Mouse (Mus musculus): Measurements from ENCODE around the gene Tub. TPM values are rescaled to one million over a fixed set of nuclear protein-coding genes. Genes with fewer than 3 reads are reported as not detected.

The Tub gene
- polyA plus RNA-seq, 1 experiment from 2014 or later: 15.1 TPM

DNA sequence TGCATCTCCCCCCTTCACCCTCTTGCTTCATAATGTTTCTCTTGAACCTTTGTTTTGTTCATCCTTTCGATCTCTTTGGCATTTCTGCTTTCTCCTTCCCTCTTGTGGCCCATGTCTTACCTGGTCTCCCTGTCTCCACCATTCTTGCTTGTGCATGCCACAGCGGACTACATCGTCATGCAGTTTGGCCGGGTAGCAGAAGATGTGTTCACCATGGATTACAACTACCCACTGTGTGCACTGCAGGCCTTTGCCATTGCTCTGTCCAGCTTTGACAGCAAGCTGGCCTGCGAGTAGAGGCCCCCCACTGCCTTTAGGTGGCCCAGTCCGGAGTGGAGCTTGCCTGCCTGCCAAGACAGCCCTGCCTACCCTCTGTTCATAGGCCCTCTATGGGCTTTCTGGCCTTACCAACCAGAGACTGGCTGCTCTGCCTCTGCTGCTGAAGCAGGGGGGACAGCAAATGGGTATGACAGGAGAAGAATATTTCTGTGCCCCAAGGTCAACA, 79.9 kb downstream of the Tub start:
- Histone ChIP-seq H3K27ac (ENCODE audit: low read depth, low read length) (no peak overlapping the region), H3K9ac (ENCODE audit: low read length) (no peak overlapping the region), H3K4me3 (ENCODE audit: low read depth, low read length) (no peak overlapping the region), H3K4me1 (replicated peaks; ENCODE audit: control insufficient read depth, insufficient read depth, low read length) (no peaks in the 10 kb centered on the region), H3K4me2 (ENCODE audit: low read depth, low read length, severe bottlenecking) (no peak overlapping the region), H3K9me3 (ENCODE audit: control insufficient read depth, low read length) (no peaks in the 10 kb centered on the region), H3K27me3 (ENCODE audit: control insufficient read depth, insufficient read depth, low read length) (no peaks in the 10 kb centered on the region), H3K36me3 (ENCODE audit: control insufficient read depth, insufficient read depth, low read length) (no peaks in the 10 kb centered on the region)
- 90% methylated on average over 6 of the region's 6 CpGs for WGBS
- ATAC-seq (replicated peaks; ENCODE audit: low FRiP score) (no peak), DNase-seq (ENCODE audit: low spot score) (no peak)

DNA sequence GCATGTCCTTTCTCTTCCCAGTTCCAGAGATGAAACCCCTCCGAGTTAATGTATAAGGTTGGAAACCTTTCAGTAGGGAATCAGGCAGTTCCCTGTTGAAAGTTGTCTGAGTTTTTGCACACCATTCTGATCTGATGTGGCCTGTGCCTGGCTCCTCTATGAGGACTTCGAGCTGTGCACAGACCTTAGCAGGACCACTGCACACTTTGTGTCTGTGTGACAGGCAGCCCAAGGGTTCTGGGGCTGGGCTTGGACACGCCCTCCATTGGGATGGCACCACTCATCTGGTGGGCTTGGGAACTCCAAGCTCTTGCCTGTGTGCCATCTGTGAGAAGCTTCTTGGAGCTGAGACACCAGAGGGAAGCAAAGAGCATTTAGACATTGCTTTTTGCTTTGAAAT, 81.2 kb downstream of the Tub start:
- ATAC-seq (replicated peaks; ENCODE audit: low FRiP score): no peak
- Histone ChIP-seq H3K9me3 (ENCODE audit: control insufficient read depth, low read length) (no peaks in the 10 kb centered on the region), H3K36me3 (ENCODE audit: control insufficient read depth, insufficient read depth, low read length) (no peaks in the 10 kb centered on the region; the same call in 1 of the 2 replicates), H3K27me3 (ENCODE audit: control insufficient read depth, insufficient read depth, low read length) (no peaks in the 10 kb centered on the region), H3K4me2 (ENCODE audit: low read depth, low read length, severe bottlenecking) (no peak overlapping the region), H3K27ac (ENCODE audit: low read depth, low read length) (no peak overlapping the region), H3K4me1 (replicated peaks; ENCODE audit: control insufficient read depth, insufficient read depth, low read length) (no peaks in the 10 kb centered on the region), H3K9ac (ENCODE audit: low read length) (no peak overlapping the region), H3K4me3 (ENCODE audit: low read depth, low read length) (no peak overlapping the region)
- DNase-seq (ENCODE audit: low spot score): no peak
- 84% methylated on average over 3 of the region's 3 CpGs for WGBS

DNA sequence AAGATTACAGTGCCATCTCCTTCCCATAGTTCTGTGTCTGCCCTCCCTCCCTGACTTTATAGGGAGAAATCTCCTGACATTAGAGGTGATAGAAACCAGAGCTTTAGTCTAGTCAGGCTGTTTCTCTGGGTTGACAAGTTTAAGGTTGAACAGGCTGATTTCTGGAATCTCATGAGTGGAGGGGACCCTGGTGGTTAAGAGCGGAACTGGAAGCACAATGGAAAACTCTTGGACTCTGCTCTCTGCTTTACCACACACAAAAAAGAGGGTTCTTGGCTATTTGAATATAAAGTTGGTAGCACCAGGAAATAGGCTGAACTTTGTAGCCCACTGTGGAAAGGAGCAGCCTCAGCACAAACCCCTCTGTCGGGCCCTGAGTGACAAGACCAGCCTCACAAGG, 81.9 kb downstream of the Tub start:
- H3K27ac ChIP-seq (ENCODE audit: low read depth, low read length): no peak overlapping the region
- no peaks in the 10 kb centered on the region for H3K9me3 ChIP-seq (ENCODE audit: control insufficient read depth, low read length)
- no peak for ATAC-seq (replicated peaks; ENCODE audit: low FRiP score)
- 89% methylated on average over 2 of the region's 2 CpGs for WGBS
- no peak for DNase-seq (ENCODE audit: low spot score)
- H3K27me3 ChIP-seq (ENCODE audit: control insufficient read depth, insufficient read depth, low read length): no peaks in the 10 kb centered on the region
- no peak overlapping the region for H3K4me3 ChIP-seq (ENCODE audit: low read depth, low read length)
- H3K9ac ChIP-seq (ENCODE audit: low read length): no peak overlapping the region
- no peaks in the 10 kb centered on the region for H3K4me1 ChIP-seq (replicated peaks; ENCODE audit: control insufficient read depth, insufficient read depth, low read length)
- H3K36me3 ChIP-seq (ENCODE audit: control insufficient read depth, insufficient read depth, low read length): no peaks in the 10 kb centered on the region; the same call in 1 of the 2 replicates
- no peak overlapping the region for H3K4me2 ChIP-seq (ENCODE audit: low read depth, low read length, severe bottlenecking)

DNA sequence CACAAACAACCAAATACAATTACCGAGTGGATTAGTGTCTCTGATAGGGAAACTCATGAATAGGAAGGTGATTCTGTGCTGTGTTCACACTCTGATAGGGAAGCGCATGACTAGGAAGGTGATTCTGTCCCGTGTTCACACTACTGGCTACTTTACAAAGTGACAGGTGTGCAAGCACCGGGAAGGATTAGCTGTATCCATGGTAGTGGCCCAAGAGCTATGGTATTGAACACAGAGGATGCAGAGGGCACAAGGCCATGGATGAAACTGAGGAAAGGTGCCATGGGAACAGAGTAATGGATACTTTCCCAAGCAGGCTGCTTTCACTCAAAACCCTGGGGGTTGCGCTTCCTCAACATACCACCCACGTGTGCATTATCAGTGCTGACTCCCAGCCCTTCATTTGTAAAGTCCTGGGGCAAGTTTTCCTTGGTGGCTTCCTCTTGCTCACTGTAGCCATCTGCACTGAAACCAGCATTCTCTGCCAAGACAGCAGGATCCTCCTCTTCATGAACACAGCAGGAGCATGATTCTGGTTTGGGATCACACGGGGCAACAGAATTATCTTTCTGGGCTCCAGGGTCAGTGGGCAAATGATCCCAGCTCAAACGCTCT, 88.1 kb downstream of the Tub start:
- Histone ChIP-seq H3K36me3 (ENCODE audit: control insufficient read depth, insufficient read depth, low read length) (no peaks in the 10 kb centered on the region; the same call in 1 of the 2 replicates), H3K4me2 (ENCODE audit: low read depth, low read length, severe bottlenecking) (no peak overlapping the region), H3K27ac (ENCODE audit: low read depth, low read length) (no peak overlapping the region), H3K4me3 (ENCODE audit: low read depth, low read length) (no peak overlapping the region), H3K27me3 (ENCODE audit: control insufficient read depth, insufficient read depth, low read length) (no peaks in the 10 kb centered on the region), H3K4me1 (replicated peaks; ENCODE audit: control insufficient read depth, insufficient read depth, low read length) (no peaks in the 10 kb centered on the region), H3K9ac (ENCODE audit: low read length) (no peak overlapping the region), H3K9me3 (ENCODE audit: control insufficient read depth, low read length) (no peaks in the 10 kb centered on the region)
- WGBS: 85% methylated on average over 8 of the region's 8 CpGs
- ATAC-seq (replicated peaks; ENCODE audit: low FRiP score) (no peak), DNase-seq (ENCODE audit: low spot score) (no peak)

DNA sequence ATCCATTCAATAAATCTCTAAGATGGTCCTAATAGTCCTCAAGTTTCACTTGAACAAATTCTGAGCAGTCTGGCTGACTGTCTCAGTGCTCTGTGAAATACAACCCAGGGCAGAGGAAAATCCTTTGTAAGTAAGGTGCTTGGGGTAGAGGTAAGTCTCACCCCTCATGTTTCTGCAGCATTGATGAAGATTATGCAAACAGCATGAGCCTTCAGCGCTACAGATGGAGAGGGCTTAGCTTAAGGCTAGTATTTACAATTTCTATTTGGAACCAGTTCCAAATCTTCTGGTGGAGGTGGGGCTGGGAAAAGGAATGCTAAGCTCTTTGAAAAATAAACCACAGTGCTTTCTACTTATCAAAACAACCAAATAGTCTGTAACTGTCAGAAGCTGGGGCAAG, 88.8 kb downstream of the Tub start:
- no peak overlapping the region for H3K9ac ChIP-seq (ENCODE audit: low read length)
- H3K36me3 ChIP-seq (ENCODE audit: control insufficient read depth, insufficient read depth, low read length): no peaks in the 10 kb centered on the region; the same call in 1 of the 2 replicates
- no peak overlapping the region for H3K4me3 ChIP-seq (ENCODE audit: low read depth, low read length)
- H3K9me3 ChIP-seq (ENCODE audit: control insufficient read depth, low read length): no peaks in the 10 kb centered on the region
- no peak for ATAC-seq (replicated peaks; ENCODE audit: low FRiP score)
- no peaks in the 10 kb centered on the region for H3K27me3 ChIP-seq (ENCODE audit: control insufficient read depth, insufficient read depth, low read length)
- H3K4me1 ChIP-seq (replicated peaks; ENCODE audit: control insufficient read depth, insufficient read depth, low read length): no peaks in the 10 kb centered on the region
- no peak overlapping the region for H3K27ac ChIP-seq (ENCODE audit: low read depth, low read length)
- 37% methylated on average over 1 of the region's 1 CpGs for WGBS
- H3K4me2 ChIP-seq (ENCODE audit: low read depth, low read length, severe bottlenecking): no peak overlapping the region
- DNase-seq (ENCODE audit: low spot score): no peak

DNA sequence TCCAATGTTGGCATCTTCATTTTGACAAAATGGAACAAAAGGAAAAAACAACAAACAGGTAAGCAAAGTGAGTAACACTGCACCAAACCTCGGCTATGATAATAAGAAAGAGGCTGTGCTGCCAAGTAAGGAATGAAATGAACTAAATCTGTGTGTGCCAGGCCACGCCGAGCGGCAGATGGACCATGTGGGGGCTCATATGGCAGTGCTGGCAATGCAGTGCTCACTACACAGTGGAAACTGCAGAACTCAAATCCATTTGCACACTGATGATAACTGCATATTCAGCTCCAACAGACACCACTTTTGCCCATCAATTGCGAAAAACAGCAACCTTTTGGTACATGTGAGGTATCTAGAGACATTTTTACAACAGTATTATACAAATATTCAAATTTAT, 89.3 kb downstream of the Tub start:
- ATAC-seq (replicated peaks; ENCODE audit: low FRiP score): no peak

DNA sequence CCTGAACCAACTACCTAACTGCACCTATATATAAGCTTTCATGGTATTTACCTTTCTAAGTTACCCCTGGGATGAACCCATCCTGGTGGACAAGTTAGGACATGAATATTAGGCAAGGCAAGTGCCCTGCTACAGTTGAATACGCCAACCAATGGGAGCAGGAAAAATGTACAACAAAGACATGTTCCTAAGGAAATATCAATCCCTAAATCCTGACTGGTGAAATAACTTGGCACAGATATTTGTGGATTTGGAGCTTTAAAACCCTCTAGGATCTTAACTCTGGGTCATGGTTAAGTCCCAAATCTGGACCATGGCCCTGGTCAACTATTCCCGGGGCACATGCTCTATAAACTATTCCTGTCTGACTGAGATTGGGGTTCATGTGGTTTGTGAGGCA, 95.7 kb downstream of the Tub start:
- H3K4me1 ChIP-seq (replicated peaks; ENCODE audit: control insufficient read depth, insufficient read depth, low read length): no peaks in the 10 kb centered on the region
- no peaks in the 10 kb centered on the region for H3K27me3 ChIP-seq (ENCODE audit: control insufficient read depth, insufficient read depth, low read length)
- no peak for ATAC-seq (replicated peaks; ENCODE audit: low FRiP score)
- no peak overlapping the region for H3K27ac ChIP-seq (ENCODE audit: low read depth, low read length)
- H3K36me3 ChIP-seq (ENCODE audit: control insufficient read depth, insufficient read depth, low read length): no peaks in the 10 kb centered on the region
- DNase-seq (ENCODE audit: low spot score): no peak
- H3K4me3 ChIP-seq (ENCODE audit: low read depth, low read length): no peak overlapping the region
- H3K9me3 ChIP-seq (ENCODE audit: control insufficient read depth, low read length): no peaks in the 10 kb centered on the region
- 98% methylated on average over 2 of the region's 2 CpGs for WGBS
- no peak overlapping the region for H3K4me2 ChIP-seq (ENCODE audit: low read depth, low read length, severe bottlenecking)
- no peak overlapping the region for H3K9ac ChIP-seq (ENCODE audit: low read length)

More for the DNA sequence above, 89.3 kb downstream of the Tub start:
- Histone ChIP-seq H3K4me2 (ENCODE audit: low read depth, low read length, severe bottlenecking) (no peak overlapping the region), H3K9ac (ENCODE audit: low read length) (no peak overlapping the region), H3K36me3 (ENCODE audit: control insufficient read depth, insufficient read depth, low read length) (no peaks in the 10 kb centered on the region; the same call in 1 of the 2 replicates), H3K27me3 (ENCODE audit: control insufficient read depth, insufficient read depth, low read length) (no peaks in the 10 kb centered on the region), H3K9me3 (ENCODE audit: control insufficient read depth, low read length) (no peaks in the 10 kb centered on the region), H3K4me3 (ENCODE audit: low read depth, low read length) (no peak overlapping the region), H3K4me1 (replicated peaks; ENCODE audit: control insufficient read depth, insufficient read depth, low read length) (no peaks in the 10 kb centered on the region), H3K27ac (ENCODE audit: low read depth, low read length) (no peak overlapping the region)
- 91% methylated on average over 5 of the region's 5 CpGs for WGBS
- no peak for DNase-seq (ENCODE audit: low spot score)

DNA sequence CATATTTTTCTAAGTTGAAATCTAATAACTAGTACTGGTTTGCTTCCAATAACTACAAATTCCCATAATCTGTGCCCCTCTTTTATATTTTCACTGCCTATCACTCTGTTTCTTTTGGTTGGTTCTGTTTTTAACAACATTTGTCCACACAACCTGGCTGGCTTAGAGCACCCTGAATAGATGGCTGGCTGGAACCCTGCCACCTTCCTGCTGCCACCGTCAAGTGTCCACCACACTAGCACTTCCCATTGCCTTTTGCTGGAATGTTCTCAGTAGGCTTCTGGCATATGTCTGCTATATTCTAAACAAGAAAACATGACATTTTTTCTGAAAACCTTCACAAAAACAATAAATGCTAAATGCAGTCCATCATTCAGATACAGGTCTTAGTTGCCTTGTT, 100.7 kb downstream of the Tub start:
- Histone ChIP-seq H3K4me2 (ENCODE audit: low read depth, low read length, severe bottlenecking) (no peak overlapping the region), H3K36me3 (ENCODE audit: control insufficient read depth, insufficient read depth, low read length) (no peaks in the 10 kb centered on the region), H3K27me3 (ENCODE audit: control insufficient read depth, insufficient read depth, low read length) (no peaks in the 10 kb centered on the region), H3K9me3 (ENCODE audit: control insufficient read depth, low read length) (no peaks in the 10 kb centered on the region), H3K27ac (ENCODE audit: low read depth, low read length) (no peak overlapping the region), H3K4me3 (ENCODE audit: low read depth, low read length) (no peak overlapping the region), H3K4me1 (replicated peaks; ENCODE audit: control insufficient read depth, insufficient read depth, low read length) (no peaks in the 10 kb centered on the region), H3K9ac (ENCODE audit: low read length) (no peak overlapping the region)
- no peak for ATAC-seq (replicated peaks; ENCODE audit: low FRiP score)
- DNase-seq (ENCODE audit: low spot score): no peak
- WGBS: 90% methylated on average over 1 of the region's 1 CpGs

DNA sequence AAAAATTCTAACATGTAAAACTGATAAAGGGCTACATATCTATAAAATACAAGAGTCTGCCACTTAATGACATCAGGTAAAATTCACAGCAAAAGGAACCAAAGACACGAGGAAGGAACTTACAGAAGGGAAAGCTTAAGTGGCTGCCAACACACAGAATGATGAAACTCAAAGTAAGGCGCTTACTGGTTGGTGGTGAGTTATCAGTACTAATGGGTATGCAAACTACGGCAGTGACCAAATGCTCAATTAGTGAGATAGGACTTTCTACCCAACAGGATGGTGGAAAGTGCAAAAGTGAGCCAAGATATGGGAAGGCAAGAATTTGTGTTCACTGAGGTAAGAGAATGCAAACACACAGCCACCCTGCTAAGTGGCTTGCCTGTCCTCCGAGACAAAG, 109.4 kb downstream of the Tub start:
- Histone ChIP-seq H3K27me3 (ENCODE audit: control insufficient read depth, insufficient read depth, low read length) (no peaks in the 10 kb centered on the region), H3K4me1 (replicated peaks; ENCODE audit: control insufficient read depth, insufficient read depth, low read length) (no peaks in the 10 kb centered on the region), H3K9me3 (ENCODE audit: control insufficient read depth, low read length) (no peaks in the 10 kb centered on the region), H3K4me2 (ENCODE audit: low read depth, low read length, severe bottlenecking) (no peak overlapping the region), H3K36me3 (ENCODE audit: control insufficient read depth, insufficient read depth, low read length) (no peaks in the 10 kb centered on the region), H3K9ac (ENCODE audit: low read length) (no peak overlapping the region), H3K27ac (ENCODE audit: low read depth, low read length) (no peak overlapping the region), H3K4me3 (ENCODE audit: low read depth, low read length) (no peak overlapping the region)
- WGBS: 90% methylated on average over 4 of the region's 4 CpGs
- DNase-seq (ENCODE audit: low spot score): no peak
- no peak for ATAC-seq (replicated peaks; ENCODE audit: low FRiP score)
